Mouse (Mus musculus) left cerebral cortex, adult 9 months (tissue): ENCODE measurements at regions not wholly inside any gene's neighbourhood (a gene's known extent, or its start where the extent isn't known, plus 50 kb on each side); places are given as distances from the start of the nearest gene placed in this dataset.
"Not testable (repeated sequence)": the region's sequence is repeated elsewhere in the genome, so short reads cannot be mapped to it uniquely, and the experiment has no call there.

ENCODE experiments used
- DNase-seq, 2 experiments: peaks; one replicate each; pipeline ENCODE4 v3.0.0; 2022; ENCODE audit warnings: low spot score in 2 of 2

- DNase-seq, result not testable (repeated sequence)
Measured at GRCm38 (mm10) chr12:119102106-119102505, 135.9 kb upstream of the Abcb5 start.

- no peak for DNase-seq
Measured at GRCm38 (mm10) chr12:119099736-119100135, 133.5 kb upstream of the Abcb5 start.

- no peak for DNase-seq
Measured at GRCm38 (mm10) chr12:119097814-119098213, 131.6 kb upstream of the Abcb5 start.

- DNase-seq, result no peak
Measured at GRCm38 (mm10) chr12:119094314-119094713, 128.1 kb upstream of the Abcb5 start.

GRCm38 (mm10) chr12:119093402-119093801 is 127.2 kb upstream of the Abcb5 start:
- no peak for DNase-seq

- no peak for DNase-seq
Measured at GRCm38 (mm10) chr12:119089292-119089691, 123.1 kb upstream of the Abcb5 start.

GRCm38 (mm10) chr12:119088666-119089065 is 122.4 kb upstream of the Abcb5 start:
- no peak for DNase-seq

GRCm38 (mm10) chr12:119084814-119085213 is 118.6 kb upstream of the Abcb5 start:
- DNase-seq, result no peak

- DNase-seq, result no peak
Measured at GRCm38 (mm10) chr12:119082781-119083180, 116.6 kb upstream of the Abcb5 start.

- no peak for DNase-seq
Measured at GRCm38 (mm10) chr12:119075825-119076224, 109.6 kb upstream of the Abcb5 start.

GRCm38 (mm10) chr12:119074742-119075478 is 108.7 kb upstream of the Abcb5 start:
- peak in 1 of 2 experiments; percentile 19 for DNase-seq

- DNase-seq, result no peak
Measured at GRCm38 (mm10) chr12:119074147-119074546, 107.9 kb upstream of the Abcb5 start.

- no peak for DNase-seq
Measured at GRCm38 (mm10) chr12:119070963-119071362, 104.7 kb upstream of the Abcb5 start.

GRCm38 (mm10) chr12:119070446-119070845 is 104.2 kb upstream of the Abcb5 start:
- DNase-seq, result no peak

- no peak for DNase-seq
Measured at GRCm38 (mm10) chr12:119069747-119070146, 103.5 kb upstream of the Abcb5 start.

- no peak for DNase-seq
Measured at GRCm38 (mm10) chr12:119068079-119068478, 101.9 kb upstream of the Abcb5 start.

- DNase-seq, result no peak
Measured at GRCm38 (mm10) chr12:119062931-119063330, 96.7 kb upstream of the Abcb5 start.

- DNase-seq, result no peak
Measured at GRCm38 (mm10) chr12:119062490-119062889, 96.3 kb upstream of the Abcb5 start.

- peak in 1 of 2 experiments; percentile 15 for DNase-seq
Measured at GRCm38 (mm10) chr12:119054560-119054959, 88.3 kb upstream of the Abcb5 start.

GRCm38 (mm10) chr12:119051692-119052379 is 85.6 kb upstream of the Abcb5 start:
- no peak for DNase-seq

- no peak for DNase-seq
Measured at GRCm38 (mm10) chr12:119038306-119038705, 72.1 kb upstream of the Abcb5 start.

GRCm38 (mm10) chr12:119034828-119035227 is 68.6 kb upstream of the Abcb5 start:
- no peak for DNase-seq

GRCm38 (mm10) chr12:119028711-119029110 is 62.5 kb upstream of the Abcb5 start:
- DNase-seq, result no peak
